Mouse (Mus musculus) liver, adult (tissue): ENCODE data around the gene Pgap3.

Source experiments
- GATA4 ChIP-seq: IDR thresholded peaks from 2 replicates; pipeline ENCODE4 v1.6.1; 2014; ENCODE audit warnings: mild to moderate bottlenecking, low read length; ENCODE audit not compliant: insufficient replicate concordance

The Pgap3 gene

GRCm38 (mm10) chr11:98356625-98357394 lies 43.5 kb downstream of the Pgap3 start:
- TF ChIP-seq GATA4 = no peak

GRCm38 (mm10) chr11:98355732-98356299 lies 44.5 kb downstream of the Pgap3 start:
- TF ChIP-seq GATA4 = no peak

GRCm38 (mm10) chr11:98354445-98354844 lies 45.8 kb downstream of the Pgap3 start:
- TF ChIP-seq GATA4 = no peak

- TF ChIP-seq GATA4 = no peak
Observed at GRCm38 (mm10) chr11:98353651-98354211, 46.6 kb downstream of the Pgap3 start.

GRCm38 (mm10) chr11:98352272-98352990 lies 47.9 kb downstream of the Pgap3 start:
- no peak for TF ChIP-seq GATA4

GRCm38 (mm10) chr11:98349308-98349707 lies 51.0 kb downstream of the Pgap3 start:
- no peak for TF ChIP-seq GATA4

GRCm38 (mm10) chr11:98348083-98348961 lies 52.0 kb downstream of the Pgap3 start, which contains the start of gene Ppp1r1b:
Ppp1r1b (plus strand) TSS chr11:98348404.
- no peak for TF ChIP-seq GATA4

- no peak for TF ChIP-seq GATA4
Observed at GRCm38 (mm10) chr11:98347385-98348082, 52.8 kb downstream of the Pgap3 start.

GRCm38 (mm10) chr11:98346168-98346567 lies 54.1 kb downstream of the Pgap3 start:
- TF ChIP-seq GATA4 = no peak

- TF ChIP-seq GATA4 = no peak
Observed at GRCm38 (mm10) chr11:98345253-98345652, 55.0 kb downstream of the Pgap3 start.

- TF ChIP-seq GATA4 = no peak
Observed at GRCm38 (mm10) chr11:98342000-98342945, 58.0 kb downstream of the Pgap3 start.

- no peak for TF ChIP-seq GATA4
Observed at GRCm38 (mm10) chr11:98341174-98341573, 59.1 kb downstream of the Pgap3 start.

- no peak for TF ChIP-seq GATA4
Observed at GRCm38 (mm10) chr11:98340597-98340996, 59.7 kb downstream of the Pgap3 start.
